Mouse (Mus musculus) cerebellum, adult 11-12 months (tissue): ENCODE data around the gene Tctex1d1.

Experiments
- DNase-seq: peaks from one replicate; pipeline ENCODE4 v3.0.0; 2022

Tctex1d1 gene

GRCm38 (mm10) chr4:102978440-102978839 lies at the start of gene Tctex1d1:
Gene Tctex1d1, plus strand, starts transcription at chr4:102978606.
- DNase-seq, result peak; percentile 11

GRCm38 (mm10) chr4:102929491-102929890 lies 48.9 kb upstream of the Tctex1d1 start:
- no peak for DNase-seq

DNA sequence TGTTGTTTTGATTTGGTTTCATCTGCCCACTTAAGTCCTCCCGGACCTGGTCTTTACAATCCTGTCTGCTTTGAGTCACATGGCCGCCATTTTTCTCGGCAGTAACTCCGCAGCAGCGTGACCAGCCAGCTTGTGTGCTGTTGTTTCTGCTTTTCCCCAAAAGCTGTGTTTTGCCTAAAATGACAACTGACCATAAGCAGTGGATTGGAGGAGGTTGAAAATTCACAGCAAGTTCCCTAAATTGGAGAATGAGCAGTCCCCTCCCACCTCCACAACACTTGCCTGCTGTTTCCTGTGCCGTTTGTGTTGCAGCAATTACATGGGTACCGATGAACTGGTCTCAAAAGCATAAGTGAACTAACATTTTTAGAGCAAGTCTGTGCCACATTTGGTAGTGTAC lies 47.7 kb upstream of the Tctex1d1 start:
- DNase-seq, result no peak

DNA sequence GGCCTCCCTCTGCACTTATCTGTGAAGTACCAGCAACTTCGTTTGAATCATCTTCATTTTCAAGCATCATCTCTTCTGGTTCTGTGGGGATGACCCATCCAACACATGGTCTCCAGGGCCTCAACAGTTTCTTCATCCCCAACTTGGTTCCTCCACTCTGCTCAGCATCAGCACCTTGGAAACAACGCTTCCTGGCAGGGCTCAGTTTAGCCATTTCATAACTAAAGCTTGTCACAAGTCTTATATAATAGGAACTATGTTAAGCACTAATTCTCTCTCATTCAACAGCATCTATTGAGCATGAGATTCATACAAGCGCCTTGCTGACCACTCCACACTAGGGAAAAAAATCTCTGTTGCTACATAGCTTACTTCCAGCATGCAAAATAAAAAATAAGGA lies 38.1 kb upstream of the Tctex1d1 start:
- DNase-seq, result no peak

GRCm38 (mm10) chr4:102940738-102941137 lies 37.7 kb upstream of the Tctex1d1 start:
- no peak for DNase-seq

- no peak for DNase-seq
Measured at GRCm38 (mm10) chr4:102944325-102944724, 34.1 kb upstream of the Tctex1d1 start.

- DNase-seq, result no peak
Measured at GRCm38 (mm10) chr4:102952476-102952875, 25.9 kb upstream of the Tctex1d1 start.

DNA sequence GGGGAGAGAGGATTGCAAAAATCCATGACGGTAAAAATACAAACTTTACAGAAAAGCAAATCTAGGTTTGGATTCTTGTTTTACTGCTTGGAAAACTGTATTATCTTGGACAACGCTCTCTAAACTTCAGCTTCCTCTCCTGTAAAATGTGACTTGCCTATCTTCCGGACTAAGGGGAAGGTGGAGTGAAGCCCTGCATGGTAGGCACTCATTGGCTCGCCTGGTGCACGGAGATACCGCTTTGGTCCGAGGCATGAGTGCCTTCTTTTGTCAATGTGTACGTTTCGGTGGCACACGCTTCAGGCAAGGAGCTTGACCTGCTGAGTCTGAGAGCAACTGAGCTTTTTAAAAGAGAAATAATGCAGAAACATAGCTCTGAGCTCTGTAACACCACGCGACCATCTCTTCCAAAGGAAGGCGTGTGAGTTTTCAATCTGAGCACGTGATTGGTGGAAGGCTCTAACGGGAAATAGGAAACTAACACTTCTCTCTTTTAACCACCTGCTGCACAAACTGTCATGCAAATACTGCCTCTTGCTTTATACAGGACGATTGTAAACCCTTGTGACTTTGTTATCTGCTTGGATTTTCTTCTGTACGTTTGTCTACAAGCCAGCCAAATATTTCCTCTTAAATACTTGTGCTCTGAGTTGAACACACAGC lies 23.0 kb upstream of the Tctex1d1 start:
- DNase-seq, result no peak

- DNase-seq, result no peak
Measured at GRCm38 (mm10) chr4:102959409-102959808, 19.0 kb upstream of the Tctex1d1 start.

GRCm38 (mm10) chr4:102964174-102964573 lies 14.2 kb upstream of the Tctex1d1 start:
- no peak for DNase-seq

DNA sequence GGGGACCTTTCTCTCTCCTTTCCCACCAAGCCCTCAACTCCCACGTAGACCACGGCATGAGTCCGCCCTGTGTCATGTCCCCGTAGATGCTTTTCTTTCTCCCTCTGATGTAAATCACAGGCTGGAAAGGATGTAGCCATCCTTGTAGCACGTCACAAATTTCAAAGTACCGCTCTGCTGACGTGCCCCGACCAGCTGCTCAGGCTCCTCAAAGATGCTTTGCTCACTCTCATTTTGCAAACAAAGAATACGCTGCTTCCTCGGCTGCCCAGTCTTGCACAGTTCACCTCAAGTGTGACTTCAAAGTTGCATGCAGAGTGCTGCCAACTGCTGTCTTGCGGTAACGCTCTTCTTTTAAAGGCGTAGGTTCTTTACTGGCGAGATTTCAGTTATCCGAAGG lies 10.6 kb upstream of the Tctex1d1 start:
- DNase-seq, result no peak

DNA sequence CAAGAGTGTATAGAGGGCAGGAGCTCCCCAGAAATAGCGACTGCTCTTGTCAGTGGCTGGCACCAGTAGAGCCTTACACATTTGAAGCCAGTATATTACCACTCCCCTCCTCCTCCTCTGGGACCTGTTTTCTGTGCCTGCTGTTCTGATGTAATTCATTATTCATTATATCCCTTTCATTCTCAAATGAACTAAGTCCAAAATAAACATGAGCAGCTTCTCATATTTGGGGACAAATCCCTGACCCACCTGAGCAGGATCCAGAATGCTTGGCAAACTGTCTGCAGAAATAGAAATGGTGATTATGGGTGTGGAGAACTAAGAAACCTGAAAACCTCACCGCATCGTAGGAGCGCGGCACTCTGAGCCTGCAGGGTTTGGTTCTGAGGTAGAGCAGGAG lies 8.8 kb upstream of the Tctex1d1 start:
- no peak for DNase-seq

GRCm38 (mm10) chr4:102971159-102971558 lies 7.2 kb upstream of the Tctex1d1 start:
- no peak for DNase-seq

DNA sequence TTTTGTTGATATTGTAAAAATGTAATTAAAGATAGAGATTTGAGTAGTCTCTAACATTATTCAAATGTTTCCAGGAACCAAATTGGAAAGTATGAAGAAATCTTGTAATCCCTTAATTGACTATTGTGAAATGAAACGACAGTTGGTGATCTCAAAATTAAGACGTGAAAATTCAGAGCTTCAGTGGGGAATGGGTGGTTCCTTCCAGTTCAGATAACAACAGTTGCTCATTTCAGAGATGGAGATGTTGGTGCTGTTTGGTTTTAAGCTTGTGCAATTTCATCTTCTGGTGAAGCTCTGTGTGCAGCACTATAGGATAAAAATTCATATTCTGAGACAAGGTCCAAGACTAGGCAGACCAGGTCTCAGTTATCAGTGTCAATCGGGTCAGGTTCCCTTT lies 6.3 kb upstream of the Tctex1d1 start:
- no peak for DNase-seq

DNA sequence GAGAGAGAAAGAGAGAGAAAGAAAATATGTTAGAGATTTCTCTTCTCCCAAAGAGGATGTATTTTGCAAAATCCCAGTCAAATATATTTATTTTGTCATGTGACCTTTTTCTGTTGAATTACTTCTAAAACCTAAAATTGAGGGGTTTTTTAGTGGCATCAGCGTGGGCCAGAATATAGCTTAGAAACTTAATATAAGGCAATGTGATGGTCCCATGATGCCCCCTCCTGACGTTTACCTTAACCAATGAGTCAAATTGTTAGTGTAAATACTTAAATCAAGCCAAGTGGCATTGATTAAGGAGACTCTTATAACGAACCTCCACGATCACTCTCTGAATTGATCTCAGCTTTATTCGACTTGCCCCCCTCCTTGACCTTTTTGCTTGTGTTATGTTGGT lies 4.2 kb upstream of the Tctex1d1 start:
- no peak for DNase-seq

DNA sequence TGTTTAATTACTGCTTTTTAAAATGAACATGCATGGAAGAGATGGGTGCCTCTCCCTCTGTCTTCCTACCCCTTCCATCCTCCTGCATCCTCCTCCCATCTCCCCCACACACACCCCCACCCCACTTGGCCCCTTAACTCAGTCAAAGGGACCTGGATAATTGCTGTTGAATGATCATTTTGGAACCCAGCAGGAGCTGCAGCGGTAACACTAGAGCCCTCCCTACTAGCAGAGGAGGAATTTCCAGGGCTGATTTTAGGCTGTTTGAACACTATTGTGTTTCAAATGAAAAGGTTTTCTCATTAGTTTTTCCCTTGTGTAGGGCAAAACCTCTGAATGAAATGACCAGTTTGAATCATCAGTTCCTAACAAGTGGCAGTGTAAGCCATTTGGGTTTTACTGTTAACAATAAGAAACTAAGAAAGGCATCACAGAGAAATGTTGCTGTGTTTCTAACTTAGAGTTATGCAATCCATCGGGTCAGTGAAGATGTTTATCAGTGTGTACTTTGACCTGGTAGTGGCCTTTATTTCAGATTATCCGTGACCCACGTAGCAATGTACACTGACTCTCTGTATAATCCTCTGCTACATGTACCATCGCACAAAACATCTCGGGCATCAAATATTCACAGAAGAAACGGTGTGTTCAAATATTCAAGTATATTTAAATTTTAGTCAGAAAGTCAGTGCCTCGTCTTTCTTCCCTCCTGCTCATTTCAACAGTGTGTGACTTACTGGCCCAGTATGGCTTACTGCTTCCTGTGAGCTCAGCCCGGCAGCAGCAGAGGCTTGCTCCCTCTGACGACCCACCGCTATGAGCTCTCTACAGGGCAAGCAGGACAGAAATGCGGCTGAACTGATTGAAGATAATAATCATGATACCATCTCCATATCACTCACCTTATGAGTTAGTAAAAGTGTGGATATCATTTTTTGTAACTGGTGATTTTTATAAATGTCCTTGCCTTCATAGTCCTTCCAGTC lies 1.8 kb upstream of the Tctex1d1 start:
- no peak for DNase-seq

DNA sequence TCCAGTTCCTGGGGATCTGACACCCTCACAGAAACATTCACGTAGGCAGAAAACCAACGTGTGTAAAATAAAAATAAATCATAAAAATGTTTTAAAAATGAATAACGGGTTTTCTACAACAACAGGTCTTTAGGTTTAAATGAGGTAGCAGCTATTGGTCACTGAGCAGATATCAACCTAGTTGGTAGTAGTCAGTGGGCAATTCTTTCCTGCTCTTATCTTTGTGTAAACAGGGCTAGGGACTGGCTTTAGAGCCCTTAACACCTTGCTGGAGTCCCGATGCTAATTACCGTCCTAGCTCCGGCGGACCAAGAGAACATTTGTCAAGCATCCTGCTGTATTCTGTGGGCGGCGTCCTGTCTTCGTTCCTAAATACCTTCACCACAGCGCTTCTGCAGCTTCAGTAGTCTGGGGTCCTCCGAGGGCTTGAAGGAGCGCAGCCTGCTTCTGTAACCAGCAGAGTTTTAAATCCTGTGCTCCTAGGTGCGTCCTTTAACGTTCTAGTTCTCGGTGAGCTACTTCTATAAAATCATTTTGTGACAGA lies 556 bp upstream of the Tctex1d1 start:
- no peak for DNase-seq

GRCm38 (mm10) chr4:102979385-102979784 lies 979 bp downstream of the Tctex1d1 start:
- DNase-seq, result no peak

- no peak for DNase-seq
Measured at GRCm38 (mm10) chr4:102981709-102982108, 3.3 kb downstream of the Tctex1d1 start.

- no peak for DNase-seq
Measured at GRCm38 (mm10) chr4:102986173-102986572, 7.8 kb downstream of the Tctex1d1 start.

DNA sequence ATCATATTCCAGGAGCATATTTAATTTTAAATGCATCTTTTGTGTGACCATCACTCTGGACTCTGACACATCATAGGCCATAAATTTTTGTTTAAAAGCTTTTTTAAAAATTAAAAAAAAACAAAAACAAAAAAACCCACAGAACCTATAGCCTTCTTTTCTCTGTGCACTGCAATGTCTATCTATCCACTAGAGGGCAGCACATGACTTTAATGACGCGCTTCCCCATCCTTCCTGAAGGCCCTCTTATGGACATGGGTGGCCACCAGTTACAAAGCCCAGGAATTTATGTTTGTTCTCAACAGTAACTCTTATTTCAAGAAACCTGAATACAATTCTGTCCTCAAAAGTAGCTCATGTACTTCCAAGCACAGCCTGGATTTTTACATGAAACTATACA lies 8.5 kb downstream of the Tctex1d1 start:
- DNase-seq, result peak; percentile 18

DNA sequence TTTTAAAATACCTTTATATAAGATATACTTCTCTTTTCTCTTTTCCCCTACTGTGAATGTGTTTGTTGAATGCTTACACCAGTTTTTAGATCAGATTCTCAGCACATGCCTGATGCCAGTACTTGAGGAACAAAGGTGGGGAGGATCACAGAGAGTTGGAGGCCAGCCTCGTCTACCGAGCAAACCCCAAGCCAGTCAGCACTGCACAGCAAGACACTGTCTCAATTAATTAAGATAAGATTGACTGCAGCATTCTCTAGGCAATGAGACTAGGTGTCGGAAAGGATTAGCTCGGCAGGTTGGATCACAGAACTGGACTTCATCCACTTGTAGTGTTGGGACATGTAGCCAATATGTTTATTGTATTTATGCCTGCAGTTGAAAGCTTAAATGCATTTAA lies 8.9 kb downstream of the Tctex1d1 start:
- no peak for DNase-seq

GRCm38 (mm10) chr4:102987756-102988155 lies 9.3 kb downstream of the Tctex1d1 start:
- no peak for DNase-seq

GRCm38 (mm10) chr4:102988526-102988925 lies 10.1 kb downstream of the Tctex1d1 start:
- DNase-seq, result no peak
